Mouse (Mus musculus) hindbrain, embryonic 14.5 days (tissue): ENCODE data around the gene Xbp1. TPM values are rescaled to one million over a fixed set of nuclear protein-coding genes. Genes with fewer than 3 reads are reported as not detected.
A peak's percentile ranks its signal among the peaks of the same experiment; 100 is the strongest.
"Not testable (repeated sequence)": the region's sequence is repeated elsewhere in the genome, so short reads cannot be mapped to it uniquely, and the experiment has no call there.

ENCODE experiments used
- ATAC-seq: fragments of 200-750 bp; cut with Nextera tagmentation; 2 replicates; pipeline ENCODE4 v1.8.0; 2017; ENCODE audit warnings: moderate number of reproducible peaks, mild to moderate bottlenecking, moderate TSS enrichment, moderate library complexity; ENCODE audit not compliant: low FRiP score
- DNase-seq: peaks from one replicate; pipeline ENCODE4 v3.0.0-alpha.2; 2015; ENCODE audit warnings: low spot score
- H3K27ac ChIP-seq: fragments of 300-500 bp; sonication (generic); 2 replicates; pipeline ENCODE4 v1.5.1; 2014; ENCODE audit warnings: mild to moderate bottlenecking, moderate library complexity
- H3K27me3 ChIP-seq: fragments of 300-500 bp; sonication (generic); 2 replicates; pipeline ENCODE4 v1.6.1; 2014; ENCODE audit warnings: mild to moderate bottlenecking, low read length, mixed read lengths; ENCODE audit not compliant: control insufficient read depth, insufficient read depth
- H3K36me3 ChIP-seq: fragments of 300-500 bp; sonication (generic); replicated peaks from 2 replicates; pipeline ENCODE4 v1.6.1; 2014; ENCODE audit not compliant: control insufficient read depth, insufficient read depth
- H3K4me1 ChIP-seq: fragments of 300-500 bp; sonication (generic); replicated peaks from 2 replicates; pipeline ENCODE4 v1.6.1; 2014; ENCODE audit warnings: antibody characterized with exemption, low read length, mixed read lengths; ENCODE audit not compliant: control insufficient read depth, insufficient read depth
- H3K4me2 ChIP-seq: fragments of 300-500 bp; sonication (generic); replicated peaks from 2 replicates; pipeline ENCODE4 v1.6.1; 2014; ENCODE audit warnings: mild to moderate bottlenecking, moderate library complexity
- H3K4me3 ChIP-seq: fragments of 300-500 bp; sonication (generic); replicated peaks from 2 replicates; pipeline ENCODE4 v1.5.1; 2014; ENCODE audit warnings: mild to moderate bottlenecking, low read length
- H3K9ac ChIP-seq: fragments of 300-500 bp; sonication (generic); 2 replicates; pipeline ENCODE4 v1.6.1; 2014
- H3K9me3 ChIP-seq: fragments of 300-500 bp; sonication (generic); 2 replicates; pipeline ENCODE4 v1.6.1; 2016; ENCODE audit warnings: low read length; ENCODE audit not compliant: control insufficient read depth
- WGBS: fragments of 180-500 bp; shearing (Covaris S2); extraction: QIAGEN DNeasy Blood & Tissue Kit; methylation state at CpG from one replicate; pipeline ENCODE4 v1.1.7; 2014; 5-methylcytosine and 5-hydroxymethylcytosine counted together
- polyA plus RNA-seq: library from polyadenylated mRNA; unstranded; fragments of >200 nt; fragmentation: Nextera tagmentation; extraction: Ambion mirVana; gene quantifications from 2 replicates; pipeline ENCODE4 v1.2.1, GENCODE M21; 2014

Gene Xbp1
- polyA plus RNA-seq = 133 and 167 TPM in 2 replicates

GRCm38 (mm10) chr11:5520412-5521265, at the start of gene Xbp1:
TSS of gene Xbp1 (plus strand) at chr11:5520659.
- peak within 1 kb of the TSS; percentile 92 for H3K27ac ChIP-seq
- peaks cover 20% of the 10 kb centered on the region for H3K4me1 ChIP-seq
- ATAC-seq (peak; percentile 97), DNase-seq (peak; percentile 95)
- WGBS = under 1% methylated on average over 70 of the region's 72 CpGs
- H3K4me3 ChIP-seq = peak within 1 kb of the TSS; percentile 99
- H3K4me2 ChIP-seq = peak within 1 kb of the TSS; percentile 60
- H3K9me3 ChIP-seq = no peaks in the 10 kb centered on the region
- peak within 1 kb of the TSS; percentile 99 for H3K9ac ChIP-seq
- H3K27me3 ChIP-seq = no peaks in the 10 kb centered on the region
- H3K36me3 ChIP-seq = peaks cover 35% of the 10 kb centered on the region

GRCm38 (mm10) chr11:5474130-5474529, 46.3 kb upstream of the Xbp1 start:
- ATAC-seq (peak; percentile 24; the same call in 1 of the 2 replicates), DNase-seq (peak; percentile 92)
- 17% methylated on average over 5 of the region's 5 CpGs for WGBS
- Histone ChIP-seq H3K27me3 (no peaks in the 10 kb centered on the region), H3K36me3 (no peaks in the 10 kb centered on the region), H3K4me3 (no peak overlapping the region), H3K9me3 (no peaks in the 10 kb centered on the region), H3K4me2 (no peak overlapping the region), H3K4me1 (no peaks in the 10 kb centered on the region), H3K27ac (no peak overlapping the region), H3K9ac (no peak overlapping the region)

DNA sequence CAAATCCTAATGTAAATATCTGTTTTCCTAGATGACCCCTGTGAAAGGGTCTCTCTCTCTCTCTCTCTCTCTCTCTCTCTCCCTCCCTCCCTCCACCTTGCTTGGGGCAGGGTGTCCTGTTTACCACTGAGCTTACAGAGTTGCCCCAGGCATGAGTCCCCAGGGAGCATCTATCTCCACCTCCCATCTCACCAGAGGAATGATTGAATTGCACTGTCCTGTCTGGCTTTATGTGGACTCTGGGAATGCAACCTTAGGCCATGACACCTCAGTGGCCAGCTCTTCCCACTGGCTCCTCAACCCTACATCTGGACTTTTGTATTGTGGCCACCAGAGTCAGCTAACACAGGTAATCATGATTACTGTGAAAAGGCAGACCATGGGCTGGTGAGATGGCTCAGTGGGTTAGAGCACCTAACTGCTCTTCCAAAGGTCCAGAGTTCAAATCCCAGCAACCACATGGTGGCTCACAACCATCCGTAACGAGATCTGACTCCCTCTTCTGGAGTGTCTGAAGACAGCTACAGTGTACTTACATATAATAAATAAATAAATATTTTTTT, 44.8 kb upstream of the Xbp1 start:
- H3K36me3 ChIP-seq, H3K27me3 ChIP-seq, H3K9me3 ChIP-seq, H3K9ac ChIP-seq, ATAC-seq, H3K4me1 ChIP-seq, DNase-seq, H3K4me2 ChIP-seq, H3K27ac ChIP-seq, H3K4me3 ChIP-seq: not testable (repeated sequence)
- no CpG with 5 or more reads among the region's 2 CpGs for WGBS

GRCm38 (mm10) chr11:5476806-5477205, 43.7 kb upstream of the Xbp1 start:
- no peak overlapping the region for H3K4me3 ChIP-seq
- H3K9ac ChIP-seq = no peak overlapping the region
- no peak for ATAC-seq
- H3K9me3 ChIP-seq = no peaks in the 10 kb centered on the region
- no peaks in the 10 kb centered on the region for H3K36me3 ChIP-seq
- no peak overlapping the region for H3K27ac ChIP-seq
- DNase-seq = no peak
- H3K27me3 ChIP-seq = no peaks in the 10 kb centered on the region
- H3K4me2 ChIP-seq = no peak overlapping the region
- 86% methylated on average over 4 of the region's 4 CpGs for WGBS
- H3K4me1 ChIP-seq = no peaks in the 10 kb centered on the region

GRCm38 (mm10) chr11:5478193-5478592, 42.3 kb upstream of the Xbp1 start:
- Histone ChIP-seq H3K36me3 (no peaks in the 10 kb centered on the region), H3K27ac (no peak overlapping the region), H3K4me3 (no peak overlapping the region), H3K4me1 (no peaks in the 10 kb centered on the region), H3K4me2 (no peak overlapping the region), H3K9me3 (no peaks in the 10 kb centered on the region), H3K27me3 (no peaks in the 10 kb centered on the region), H3K9ac (no peak overlapping the region)
- no peak for DNase-seq
- no peak for ATAC-seq
- 90% methylated on average over 7 of the region's 7 CpGs for WGBS

DNA sequence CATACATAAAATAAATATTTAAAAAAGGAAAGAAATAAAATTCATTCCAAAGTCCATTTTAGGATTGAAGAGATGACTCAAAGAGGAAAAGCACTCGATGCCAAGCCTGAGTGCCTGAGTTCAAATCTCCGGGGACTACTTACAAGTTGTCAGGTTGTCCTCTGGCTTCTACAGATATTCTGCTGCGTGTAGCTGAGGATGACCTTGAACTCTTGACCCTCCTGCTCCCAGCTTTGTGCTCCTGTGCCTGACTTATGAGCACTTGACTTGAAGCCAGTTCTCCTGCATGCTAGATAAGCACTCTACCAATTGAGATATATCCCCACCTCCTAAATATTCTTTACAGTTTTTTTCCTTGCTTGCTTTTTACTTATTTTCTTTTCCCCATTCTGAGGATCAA, 41.6 kb upstream of the Xbp1 start:
- ATAC-seq (no peak), DNase-seq (no peak)
- 87% methylated on average over 3 of the region's 3 CpGs for WGBS
- Histone ChIP-seq H3K9me3 (no peaks in the 10 kb centered on the region), H3K4me1 (no peaks in the 10 kb centered on the region), H3K36me3 (no peaks in the 10 kb centered on the region), H3K9ac (no peak overlapping the region), H3K4me2 (no peak overlapping the region), H3K27ac (no peak overlapping the region), H3K27me3 (no peaks in the 10 kb centered on the region), H3K4me3 (no peak overlapping the region)

GRCm38 (mm10) chr11:5482581-5482980, 37.9 kb upstream of the Xbp1 start:
- DNase-seq = no peak
- Histone ChIP-seq H3K4me3 (no peak overlapping the region), H3K4me1 (peaks cover 4% of the 10 kb centered on the region), H3K27me3 (no peaks in the 10 kb centered on the region), H3K4me2 (no peak overlapping the region), H3K9ac (no peak overlapping the region), H3K9me3 (no peaks in the 10 kb centered on the region), H3K36me3 (no peaks in the 10 kb centered on the region), H3K27ac (no peak overlapping the region)
- WGBS = 88% methylated on average over 13 of the region's 13 CpGs
- no peak for ATAC-seq

DNA sequence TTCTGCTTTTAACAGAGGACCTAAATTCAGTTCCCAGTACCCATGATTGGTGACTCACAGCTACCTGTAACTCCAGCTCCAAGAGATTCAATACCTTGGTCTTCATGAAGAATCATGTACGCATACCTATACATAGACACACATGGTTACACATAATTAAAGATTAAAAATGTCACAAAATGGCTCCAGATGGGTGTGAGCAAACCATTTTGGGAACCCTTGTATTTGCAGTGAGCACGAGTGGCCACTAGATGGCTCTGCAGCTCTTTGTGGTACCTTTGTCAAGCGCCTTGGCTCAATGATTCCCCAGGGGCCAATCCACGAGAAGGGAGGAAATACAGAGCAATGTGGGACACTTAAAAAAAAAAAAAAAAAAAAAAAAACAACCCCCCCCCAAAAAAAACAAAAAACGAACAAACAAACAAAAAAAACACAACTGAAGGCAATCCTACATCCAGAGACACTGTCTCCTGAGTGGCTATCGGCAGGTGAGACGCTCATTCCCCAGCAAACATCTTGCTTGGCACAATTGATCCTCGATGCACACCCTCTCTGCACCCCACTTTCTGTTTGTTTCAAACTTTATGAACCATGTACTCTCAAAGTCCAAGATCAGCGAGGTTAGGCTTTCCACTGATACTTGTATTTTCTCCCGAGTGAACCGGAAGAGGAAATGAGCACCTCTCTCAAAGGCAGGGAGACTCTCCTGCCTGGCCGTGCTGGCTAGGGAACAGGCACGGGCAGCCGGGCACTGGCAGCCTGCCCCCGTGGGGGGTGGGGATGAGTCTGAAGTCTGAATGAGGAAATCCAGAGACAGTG, 35.1 kb upstream of the Xbp1 start:
- H3K27me3 ChIP-seq = no peaks in the 10 kb centered on the region
- peak; percentile 83 for ATAC-seq
- DNase-seq = peak; percentile 95
- H3K9ac ChIP-seq = peak overlapping the region; percentile 62
- H3K4me2 ChIP-seq = peak overlapping the region; percentile 56
- no peak overlapping the region for H3K27ac ChIP-seq
- WGBS = 20% methylated on average over 15 of the region's 15 CpGs
- H3K36me3 ChIP-seq = no peaks in the 10 kb centered on the region
- H3K4me3 ChIP-seq = peak overlapping the region; percentile 29
- H3K4me1 ChIP-seq = peaks cover 4% of the 10 kb centered on the region
- no peaks in the 10 kb centered on the region for H3K9me3 ChIP-seq

GRCm38 (mm10) chr11:5489433-5489832, 31.0 kb upstream of the Xbp1 start:
- H3K27ac ChIP-seq, H3K4me3 ChIP-seq, H3K27me3 ChIP-seq, H3K4me1 ChIP-seq, H3K9me3 ChIP-seq, ATAC-seq, DNase-seq, H3K4me2 ChIP-seq, H3K36me3 ChIP-seq, H3K9ac ChIP-seq: not testable (repeated sequence)
- WGBS = 94% methylated on average over 10 of the region's 10 CpGs
